Mouse (Mus musculus) hindbrain, embryonic 16.5 days (tissue): Measurements from ENCODE around the gene Kpnb1. TPM values are rescaled to one million over a fixed set of nuclear protein-coding genes. Genes with fewer than 3 reads are reported as not detected.
A peak's percentile ranks its signal among the peaks of the same experiment; 100 is the strongest.

Source experiments
- ATAC-seq: fragments of 200-750 bp; cut with Nextera tagmentation; 2 replicates; pipeline ENCODE4 v1.8.0; 2017; ENCODE audit warnings: moderate TSS enrichment, moderate library complexity
- H3K27ac ChIP-seq: fragments of 300-500 bp; sonication (generic); 2 replicates; pipeline ENCODE4 v1.5.1; 2014; ENCODE audit warnings: low read depth, mild to moderate bottlenecking, control low read depth, low read length, moderate library complexity
- H3K27me3 ChIP-seq: fragments of 300-500 bp; sonication (generic); replicated peaks from 2 replicates; pipeline ENCODE4 v1.6.1; 2014; ENCODE audit warnings: low read length; ENCODE audit not compliant: control insufficient read depth, insufficient read depth
- H3K36me3 ChIP-seq: fragments of 300-500 bp; sonication (generic); 2 replicates; pipeline ENCODE4 v1.6.1; 2014; ENCODE audit warnings: mild to moderate bottlenecking, low read length, moderate library complexity, mixed read lengths; ENCODE audit not compliant: control insufficient read depth, insufficient read depth
- H3K4me1 ChIP-seq: fragments of 300-500 bp; sonication (generic); 2 replicates; pipeline ENCODE4 v1.6.1; 2014; ENCODE audit warnings: low read depth, low read length; ENCODE audit not compliant: control insufficient read depth, insufficient read depth
- H3K4me2 ChIP-seq: fragments of 300-500 bp; sonication (generic); 2 replicates; pipeline ENCODE4 v1.6.1; 2014; ENCODE audit warnings: mild to moderate bottlenecking, low read length, control low read depth, moderate library complexity
- H3K4me3 ChIP-seq: fragments of 300-500 bp; sonication (generic); 2 replicates; pipeline ENCODE4 v1.5.1; 2014; ENCODE audit warnings: mild to moderate bottlenecking, low read length, control low read depth, moderate library complexity
- H3K9ac ChIP-seq: fragments of 300-500 bp; sonication (generic); 2 replicates; pipeline ENCODE4 v1.6.1; 2014; ENCODE audit warnings: low read depth, mild to moderate bottlenecking, control low read depth, low read length, moderate library complexity
- H3K9me3 ChIP-seq: fragments of 300-500 bp; sonication (generic); 2 replicates; pipeline ENCODE4 v1.6.1; 2014; ENCODE audit warnings: mild to moderate bottlenecking, low read length, moderate library complexity; ENCODE audit not compliant: control insufficient read depth
- WGBS: fragments of 180-500 bp; shearing (Covaris S2); extraction: QIAGEN DNeasy Blood & Tissue Kit; methylation state at CpG from one replicate; pipeline ENCODE4 v1.1.7; 2014; 5-methylcytosine and 5-hydroxymethylcytosine counted together
- polyA plus RNA-seq: library from polyadenylated mRNA; unstranded; fragments of >200 nt; fragmentation: Nextera tagmentation; extraction: Ambion mirVana; gene quantifications from 2 replicates; pipeline ENCODE4 v1.2.1, GENCODE M21; 2015

Gene Kpnb1
- polyA plus RNA-seq, 1 experiment from 2014 or later: 29.7 TPM

DNA sequence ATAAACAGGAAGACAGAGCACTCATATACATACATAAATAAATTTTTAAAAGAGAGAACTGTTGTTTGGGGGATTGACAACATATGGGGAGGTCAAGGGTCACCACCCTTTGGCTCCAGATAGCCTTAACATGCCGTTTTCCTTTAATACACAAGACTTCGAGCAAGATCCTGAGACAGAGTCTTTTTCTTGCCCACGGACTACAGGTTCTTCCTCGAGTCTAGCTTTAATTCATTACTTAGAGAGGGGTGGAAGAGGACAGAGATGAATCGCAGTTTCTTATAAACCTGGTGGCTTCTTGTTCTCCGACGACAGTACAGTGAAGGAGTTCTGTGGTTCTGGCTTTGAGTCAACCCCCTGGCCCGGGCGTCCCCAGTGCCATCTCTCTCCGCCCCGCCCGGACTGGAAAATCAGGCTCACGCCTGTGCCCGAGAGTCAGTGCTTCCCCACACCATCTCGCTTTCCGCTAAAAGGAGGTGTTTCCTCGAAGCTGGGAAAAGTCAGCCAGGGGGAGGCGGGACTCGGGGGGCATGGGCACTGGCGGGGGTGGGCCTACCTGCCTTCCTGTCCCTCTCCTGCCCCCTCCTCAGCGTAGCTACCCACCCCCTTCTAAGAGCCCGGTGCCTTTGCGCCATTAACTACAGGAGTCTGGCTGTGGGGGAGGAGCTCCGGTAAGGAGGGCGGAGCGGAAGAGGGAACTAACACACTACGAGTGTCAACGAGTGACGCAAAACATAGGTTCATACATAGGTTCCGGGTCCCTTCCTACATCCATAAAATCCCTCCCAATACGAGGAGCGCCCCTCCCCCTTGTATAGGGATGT, 60.8 kb downstream of the Kpnb1 start:
- H3K4me3 ChIP-seq: peak overlapping the region; percentile 53
- ATAC-seq: peak; percentile 71
- H3K9ac ChIP-seq: peak overlapping the region; percentile 65
- H3K9me3 ChIP-seq: no peaks in the 10 kb centered on the region
- 3% methylated on average over 32 of the region's 32 CpGs for WGBS
- H3K36me3 ChIP-seq: no peaks in the 10 kb centered on the region
- no peak overlapping the region for H3K27ac ChIP-seq
- H3K4me2 ChIP-seq: peak overlapping the region; percentile 84
- H3K27me3 ChIP-seq: peaks cover 3% of the 10 kb centered on the region; the same call in 1 of the 2 replicates
- H3K4me1 ChIP-seq: peaks cover 5% of the 10 kb centered on the region

DNA sequence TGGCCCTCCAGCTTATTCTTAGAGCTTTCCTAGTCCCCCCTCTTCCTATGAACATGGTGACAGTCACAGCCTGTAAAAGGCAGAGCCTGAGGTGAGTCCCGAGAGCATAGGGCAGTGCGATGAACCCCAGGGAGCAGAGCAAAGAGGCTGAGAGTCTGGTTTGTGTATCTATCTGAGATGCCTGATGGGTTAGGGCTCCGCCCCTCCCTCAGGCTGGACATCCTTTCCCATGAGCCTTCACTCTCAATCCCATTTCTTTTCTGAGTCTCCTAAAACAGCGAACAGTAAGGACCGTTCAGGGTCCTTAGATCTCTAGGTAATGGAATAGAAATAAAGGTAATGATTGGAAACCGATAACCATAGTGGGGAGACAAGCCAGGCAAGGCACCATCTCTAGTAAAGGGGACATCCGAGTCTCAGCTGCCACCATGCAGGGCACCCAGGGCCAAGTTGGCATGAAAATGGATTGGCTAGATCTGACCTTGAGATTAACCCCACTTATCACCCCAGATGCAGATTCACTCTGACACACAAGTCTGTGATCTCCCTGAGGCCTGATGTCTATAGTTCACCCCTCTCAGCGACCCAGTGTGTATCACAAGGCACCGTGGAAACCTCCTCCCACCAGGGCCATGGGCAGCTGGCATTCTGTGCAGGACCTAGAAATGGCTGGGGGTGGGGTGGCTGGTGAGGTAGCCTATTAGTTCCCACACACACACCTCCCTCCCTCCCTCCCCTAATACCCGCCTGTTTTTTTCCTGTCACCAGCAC, 63.2 kb downstream of the Kpnb1 start:
- H3K4me1 ChIP-seq: peaks cover 7% of the 10 kb centered on the region
- WGBS: 60% methylated on average over 10 of the region's 10 CpGs
- no peaks in the 10 kb centered on the region for H3K9me3 ChIP-seq
- no peaks in the 10 kb centered on the region for H3K36me3 ChIP-seq
- H3K4me3 ChIP-seq: no peak overlapping the region
- no peak overlapping the region; the same call in 1 of the 2 replicates for H3K9ac ChIP-seq
- no peak overlapping the region for H3K27ac ChIP-seq
- H3K4me2 ChIP-seq: no peak overlapping the region
- ATAC-seq: no peak
- H3K27me3 ChIP-seq: peaks cover 3% of the 10 kb centered on the region; the same call in 1 of the 2 replicates

DNA sequence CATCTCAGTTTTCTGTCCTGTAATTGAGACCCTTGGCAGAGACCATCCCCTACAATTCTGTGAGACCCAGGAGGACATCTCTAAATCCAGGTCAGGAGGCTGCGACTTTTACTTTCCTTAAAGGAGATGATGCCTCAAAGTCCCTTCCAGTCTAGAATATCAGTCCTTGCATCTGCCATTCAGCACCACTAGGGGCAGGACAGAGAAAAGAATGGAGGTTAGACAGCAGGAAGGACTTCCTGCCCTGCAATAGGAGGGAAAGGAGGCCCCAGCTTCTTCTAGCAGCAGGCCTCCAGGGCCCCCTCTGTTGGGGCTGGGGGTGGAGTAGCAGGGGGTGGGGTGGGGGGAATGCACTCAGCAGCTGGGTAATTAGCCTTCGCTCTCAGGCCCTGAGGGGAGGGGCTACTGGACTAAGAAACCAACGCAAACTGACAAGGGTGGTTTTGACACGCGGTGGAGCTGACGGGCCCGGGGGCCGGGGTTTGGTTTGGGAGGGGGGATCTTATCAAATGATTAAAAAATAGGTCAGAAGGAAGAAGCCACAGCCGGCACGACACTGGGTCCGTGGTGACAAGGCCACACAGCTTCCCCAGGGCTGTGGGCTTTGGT, 64.3 kb downstream of the Kpnb1 start:
- 17% methylated on average over 10 of the region's 11 CpGs for WGBS
- no peak overlapping the region for H3K27ac ChIP-seq
- no peak overlapping the region for H3K9ac ChIP-seq
- no peaks in the 10 kb centered on the region for H3K36me3 ChIP-seq
- peaks cover 3% of the 10 kb centered on the region for H3K27me3 ChIP-seq
- H3K4me1 ChIP-seq: peaks cover 7% of the 10 kb centered on the region
- H3K9me3 ChIP-seq: no peaks in the 10 kb centered on the region
- no peak for ATAC-seq
- no peak overlapping the region for H3K4me2 ChIP-seq
- no peak overlapping the region for H3K4me3 ChIP-seq

DNA sequence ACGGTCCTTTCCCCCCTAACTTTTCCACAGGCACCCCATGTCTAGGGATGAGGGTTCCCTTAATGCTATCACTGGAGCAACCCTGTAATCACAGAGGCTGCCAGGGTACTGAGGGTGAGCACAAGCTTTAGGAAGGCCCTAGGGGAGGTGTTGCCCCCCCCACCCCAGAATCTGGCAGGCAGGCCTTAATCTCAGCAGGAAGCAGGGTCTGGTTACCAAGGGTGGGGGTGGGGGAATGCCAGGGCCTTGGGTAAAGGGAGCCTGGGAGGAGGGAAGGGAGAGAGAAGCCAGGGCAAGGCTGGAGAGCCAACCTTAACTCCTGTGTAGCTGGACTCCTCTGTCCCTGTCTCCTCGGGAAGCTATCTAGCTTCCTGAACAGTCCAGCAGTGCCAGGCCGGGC, 67.0 kb downstream of the Kpnb1 start:
- Histone ChIP-seq H3K4me1 (peaks cover 2% of the 10 kb centered on the region; the same call in 1 of the 2 replicates), H3K27me3 (peaks cover 11% of the 10 kb centered on the region), H3K27ac (no peak overlapping the region), H3K36me3 (no peaks in the 10 kb centered on the region), H3K9me3 (no peaks in the 10 kb centered on the region), H3K9ac (no peak overlapping the region), H3K4me3 (no peak overlapping the region), H3K4me2 (no peak overlapping the region)
- 82% methylated on average over 1 of the region's 3 CpGs for WGBS
- ATAC-seq: no peak

DNA sequence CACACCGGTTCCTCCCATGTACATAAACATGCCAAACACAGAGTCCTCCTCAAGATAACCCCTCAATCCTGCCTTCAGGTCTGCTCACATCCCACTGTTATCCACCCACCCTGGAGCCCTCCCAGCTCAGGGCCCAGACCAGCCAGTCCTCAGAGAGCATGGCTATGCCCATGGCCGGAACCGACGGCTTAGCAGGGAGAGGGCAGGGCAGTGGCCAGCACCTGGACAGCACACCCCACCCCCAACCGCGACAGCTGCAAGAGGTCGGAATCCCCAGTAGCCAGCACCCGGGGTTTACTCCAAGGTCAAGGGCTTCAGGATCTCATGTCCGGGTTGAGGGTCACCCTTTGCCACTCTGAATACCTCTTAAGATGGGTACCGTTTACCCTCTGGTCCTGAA, 67.5 kb downstream of the Kpnb1 start:
- Histone ChIP-seq H3K9ac (no peak overlapping the region), H3K9me3 (no peaks in the 10 kb centered on the region), H3K27me3 (peaks cover 15% of the 10 kb centered on the region), H3K27ac (no peak overlapping the region), H3K4me1 (peaks cover 3% of the 10 kb centered on the region; the same call in 1 of the 2 replicates), H3K4me3 (no peak overlapping the region), H3K4me2 (no peak overlapping the region), H3K36me3 (no peaks in the 10 kb centered on the region)
- WGBS: 62% methylated on average over 10 of the region's 10 CpGs
- no peak for ATAC-seq

DNA sequence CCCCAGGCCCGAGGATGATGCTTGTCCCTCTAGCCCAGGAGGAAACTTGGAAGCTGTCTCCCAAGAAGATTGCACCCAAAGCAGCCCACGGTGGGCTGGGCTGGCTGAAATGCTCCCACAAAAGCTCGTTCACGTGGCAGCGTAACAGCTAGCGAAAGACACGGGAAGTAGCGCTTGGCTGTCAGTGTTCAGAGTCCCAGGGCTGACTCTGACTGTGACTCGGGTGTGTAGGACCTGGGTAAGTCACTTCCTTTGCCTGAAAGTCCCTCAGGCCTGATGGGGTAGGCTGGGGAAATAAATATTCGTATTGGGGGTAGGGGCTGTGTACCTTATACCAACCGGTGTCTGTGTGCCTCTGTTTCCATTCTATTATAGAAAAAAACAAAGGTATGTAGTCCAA, 71.9 kb downstream of the Kpnb1 start:
- WGBS: 8% methylated on average over 11 of the region's 11 CpGs
- ATAC-seq: no peak
- H3K9ac ChIP-seq: no peak overlapping the region
- peaks cover 12% of the 10 kb centered on the region for H3K4me1 ChIP-seq
- no peak overlapping the region for H3K4me3 ChIP-seq
- H3K36me3 ChIP-seq: no peaks in the 10 kb centered on the region
- peaks cover 42% of the 10 kb centered on the region for H3K27me3 ChIP-seq
- no peaks in the 10 kb centered on the region for H3K9me3 ChIP-seq
- no peak overlapping the region for H3K27ac ChIP-seq
- no peak overlapping the region for H3K4me2 ChIP-seq

DNA sequence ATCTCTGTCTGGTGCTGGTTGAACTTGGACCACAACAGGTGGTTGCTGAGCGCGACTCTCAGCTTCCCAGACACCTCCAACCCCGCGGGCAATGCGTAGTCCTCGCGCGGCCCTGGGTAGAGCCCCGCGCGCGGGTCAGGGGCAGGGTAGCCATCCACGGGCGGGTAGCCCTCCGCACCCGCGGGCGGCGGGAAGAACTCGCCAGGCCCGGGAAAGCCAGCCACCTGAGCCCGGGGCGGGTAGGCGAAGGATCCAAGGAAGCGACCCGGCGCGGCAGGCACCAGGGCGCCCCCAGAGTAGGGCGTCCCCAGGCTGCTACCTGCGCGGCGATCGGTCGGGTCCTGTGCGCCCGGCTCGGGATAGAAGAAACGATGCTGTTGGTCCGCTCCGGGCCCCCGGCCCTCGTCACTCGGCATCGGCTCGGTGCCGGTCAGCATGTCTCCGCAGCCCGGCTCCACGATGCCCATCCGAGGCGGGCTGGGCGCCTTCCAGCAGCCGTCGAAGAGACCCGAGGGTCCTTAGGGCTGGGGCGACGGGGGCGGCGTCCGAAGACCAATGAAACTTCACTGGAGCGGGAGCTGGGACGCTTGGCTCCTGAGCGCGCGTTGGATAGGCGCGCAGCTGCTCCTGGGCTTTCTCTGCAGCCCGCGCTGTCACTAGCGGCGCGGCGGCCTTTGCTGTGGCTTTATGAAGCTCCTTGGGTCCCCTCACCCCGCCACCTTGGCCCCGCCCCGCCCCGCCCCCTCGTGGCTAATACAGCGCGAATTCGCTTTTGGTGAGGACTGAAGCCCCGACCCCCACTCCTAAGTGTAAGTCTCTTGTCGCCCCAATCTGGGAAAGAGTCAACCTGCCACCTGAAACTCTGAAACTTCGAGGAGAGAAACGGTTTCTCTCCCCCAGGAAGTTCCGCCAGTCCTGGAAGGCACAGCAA, 72.7 kb downstream of the Kpnb1 start, which contains the start of gene Tbx21:
Tbx21 (minus strand) TSS at position 661 of the 931 bp plus-strand sequence.
- Histone ChIP-seq H3K4me3 (peak within 1 kb of the TSS; percentile 33), H3K4me1 (peaks cover 10% of the 10 kb centered on the region), H3K9me3 (no peaks in the 10 kb centered on the region), H3K27ac (no peak within 1 kb of the TSS), H3K27me3 (peaks cover 42% of the 10 kb centered on the region), H3K36me3 (no peaks in the 10 kb centered on the region), H3K9ac (peak within 1 kb of the TSS; percentile 21), H3K4me2 (peak within 1 kb of the TSS; percentile 55)
- no peak for ATAC-seq
- WGBS: under 1% methylated on average over 79 of the region's 87 CpGs

DNA sequence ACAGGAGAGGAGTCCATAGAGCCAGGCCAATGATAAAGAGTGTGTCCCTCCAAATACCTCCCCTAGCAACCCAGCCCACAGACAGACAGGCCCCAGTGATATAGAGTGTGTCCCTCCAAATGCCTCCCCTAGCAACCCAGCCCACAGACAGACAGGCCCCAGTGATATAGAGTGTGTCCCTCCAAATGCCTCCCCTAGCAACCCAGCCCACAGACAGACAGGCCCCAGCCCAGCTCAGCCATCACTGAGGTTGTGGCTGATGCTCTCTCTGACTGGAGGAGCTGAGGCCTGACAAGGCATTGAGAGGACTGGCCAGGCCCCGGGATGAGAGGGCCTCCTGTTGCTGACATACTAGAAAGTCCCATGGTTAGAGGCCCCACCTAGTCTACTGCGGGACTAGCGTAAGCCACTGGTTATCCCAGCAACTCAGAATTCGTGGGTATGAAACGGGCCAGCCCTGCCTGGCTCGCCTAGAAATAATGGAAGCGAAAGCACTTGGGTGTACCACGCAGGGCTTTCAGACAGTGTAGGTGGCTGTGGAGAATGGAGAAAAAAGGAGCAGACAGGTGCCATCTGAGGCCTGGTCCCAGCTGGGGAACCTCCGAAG, 75.1 kb downstream of the Kpnb1 start:
- 75% methylated on average over 9 of the region's 9 CpGs for WGBS
- ATAC-seq: no peak
- H3K4me3 ChIP-seq: no peak overlapping the region
- no peaks in the 10 kb centered on the region for H3K36me3 ChIP-seq
- peaks cover 10% of the 10 kb centered on the region for H3K4me1 ChIP-seq
- peaks cover 42% of the 10 kb centered on the region for H3K27me3 ChIP-seq
- H3K9ac ChIP-seq: no peak overlapping the region
- H3K9me3 ChIP-seq: no peaks in the 10 kb centered on the region
- no peak overlapping the region for H3K4me2 ChIP-seq
- H3K27ac ChIP-seq: no peak overlapping the region
